Mouse (Mus musculus) heart, embryonic 13.5 days (tissue): Measurements from ENCODE around the gene Hoxd10. TPM values are rescaled to one million over a fixed set of nuclear protein-coding genes. Genes with fewer than 3 reads are reported as not detected.

Source experiments
- ATAC-seq: fragments of 200-750 bp; cut with Nextera tagmentation; 2 replicates; pipeline ENCODE4 v1.8.0; 2017; ENCODE audit warnings: moderate TSS enrichment; ENCODE audit not compliant: insufficient number of reproducible peaks, low FRiP score, low TSS enrichment; ENCODE audit errors: extremely low read depth
- H3K27ac ChIP-seq: fragments of 300-500 bp; sonication (generic); replicated peaks from 2 replicates; pipeline ENCODE4 v1.5.1; 2015; ENCODE audit warnings: moderate library complexity, mild to moderate bottlenecking, inconsistent platforms
- H3K27me3 ChIP-seq: fragments of 300-500 bp; sonication (generic); replicated peaks from 2 replicates; pipeline ENCODE4 v1.6.1; 2015; ENCODE audit warnings: mild to moderate bottlenecking, inconsistent platforms
- H3K36me3 ChIP-seq: fragments of 300-500 bp; sonication (generic); 2 replicates; pipeline ENCODE4 v1.6.1; 2015; ENCODE audit warnings: mild to moderate bottlenecking, inconsistent platforms
- H3K4me1 ChIP-seq: fragments of 300-500 bp; sonication (generic); 2 replicates; pipeline ENCODE4 v1.6.1; 2015; ENCODE audit warnings: inconsistent platforms
- H3K4me2 ChIP-seq: fragments of 300-500 bp; sonication (generic); 2 replicates; pipeline ENCODE4 v1.6.1; 2015; ENCODE audit warnings: inconsistent platforms, mild to moderate bottlenecking, moderate library complexity
- H3K4me3 ChIP-seq: fragments of 300-500 bp; sonication (generic); 2 replicates; pipeline ENCODE4 v1.5.1; 2015; ENCODE audit warnings: moderate library complexity, mild to moderate bottlenecking, inconsistent platforms
- H3K9ac ChIP-seq: fragments of 300-500 bp; sonication (generic); 2 replicates; pipeline ENCODE4 v1.6.1; 2015; ENCODE audit warnings: inconsistent platforms, mild to moderate bottlenecking, moderate library complexity
- H3K9me3 ChIP-seq: fragments of 300-500 bp; sonication (generic); 2 replicates; pipeline ENCODE4 v1.6.1; 2016; ENCODE audit warnings: inconsistent platforms
- WGBS: fragments of 180-500 bp; shearing (Covaris S2); methylation state at CpG from one replicate; pipeline ENCODE4 v1.1.7; 2015; ENCODE audit warnings: mixed read lengths; 5-methylcytosine and 5-hydroxymethylcytosine counted together
- polyA plus RNA-seq: library from polyadenylated mRNA; unstranded; fragments of >200 nt; fragmentation: Nextera tagmentation; extraction: Ambion mirVana; gene quantifications from 2 replicates; pipeline ENCODE4 v1.2.1, GENCODE M21; 2015

Hoxd10 gene
- polyA plus RNA-seq, 1 experiment from 2014 or later, result 0.08 TPM

- Histone ChIP-seq H3K9me3 (no peaks in the 10 kb centered on the region), H3K4me2 (no peak overlapping the region), H3K27ac (no peak overlapping the region), H3K27me3 (peaks cover 99% of the 10 kb centered on the region), H3K4me3 (no peak overlapping the region), H3K4me1 (peaks cover 24% of the 10 kb centered on the region), H3K36me3 (no peaks in the 10 kb centered on the region), H3K9ac (no peak overlapping the region)
- ATAC-seq, result no peak
- 12% methylated on average over 4 of the region's 4 CpGs for WGBS
Observed at GRCm38 (mm10) chr2:74708676-74709075, 17.0 kb downstream of the Hoxd10 start.

DNA sequence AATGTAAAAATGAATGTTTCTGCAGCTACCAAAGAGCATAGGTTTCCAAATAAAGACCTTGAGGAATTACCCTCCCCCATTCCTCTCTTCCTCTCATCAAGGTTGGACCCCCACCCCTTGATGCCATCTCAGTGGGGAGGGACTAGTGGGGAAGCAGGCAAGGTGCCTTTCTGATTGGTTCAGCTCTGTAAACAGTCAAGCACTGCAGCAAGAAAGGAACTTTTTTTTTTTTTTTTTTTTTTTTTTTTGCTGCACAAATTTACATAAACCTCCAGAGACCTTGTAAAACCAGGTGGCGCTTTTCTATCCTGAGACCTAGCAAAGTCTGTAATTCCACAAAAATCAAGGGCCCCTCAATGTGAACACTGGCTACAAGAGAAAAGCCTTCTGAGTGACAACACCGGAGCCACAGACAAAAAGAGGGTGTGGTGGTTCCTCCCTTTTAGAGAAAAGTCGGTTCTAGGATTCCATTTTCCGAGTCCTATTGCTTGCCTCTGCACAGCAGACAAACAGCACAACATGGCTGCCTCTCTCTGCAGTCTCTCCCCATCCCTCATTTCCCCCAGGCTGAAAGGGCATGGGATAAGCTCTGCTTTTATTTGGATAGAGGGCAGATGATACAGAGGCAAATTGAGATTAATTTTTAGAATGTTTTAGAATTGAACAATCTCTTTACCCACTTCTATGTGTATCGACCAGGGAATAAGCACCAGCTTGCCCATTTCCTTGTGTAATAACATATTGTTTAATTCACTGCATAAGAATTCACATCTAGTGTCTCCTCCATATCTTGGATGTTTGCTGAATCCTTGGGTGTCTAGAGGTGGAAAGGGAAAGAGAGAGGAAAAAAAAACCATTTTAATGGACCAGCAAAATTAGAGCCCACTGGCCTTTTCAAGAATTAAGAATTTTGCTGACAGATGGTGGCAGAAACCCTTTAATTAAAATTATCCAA, 18.0 kb downstream of the Hoxd10 start:
- H3K27me3 ChIP-seq, result peaks cover 99% of the 10 kb centered on the region
- WGBS, result 7% methylated on average over 5 of the region's 5 CpGs
- no peak for ATAC-seq
- H3K36me3 ChIP-seq, result no peaks in the 10 kb centered on the region
- H3K4me3 ChIP-seq, result no peak overlapping the region
- peaks cover 21% of the 10 kb centered on the region for H3K4me1 ChIP-seq
- H3K9me3 ChIP-seq, result no peaks in the 10 kb centered on the region
- no peak overlapping the region for H3K4me2 ChIP-seq
- H3K9ac ChIP-seq, result no peak overlapping the region
- H3K27ac ChIP-seq, result no peak overlapping the region

- Histone ChIP-seq H3K36me3 (no peaks in the 10 kb centered on the region), H3K4me3 (no peak overlapping the region), H3K9ac (no peak overlapping the region), H3K9me3 (no peaks in the 10 kb centered on the region), H3K4me1 (peaks cover 12% of the 10 kb centered on the region), H3K27ac (no peak overlapping the region), H3K4me2 (peak overlapping the region; percentile 68; the same call in 1 of the 2 replicates), H3K27me3 (peaks cover 99% of the 10 kb centered on the region)
- under 1% methylated on average over 16 of the region's 16 CpGs for WGBS
- ATAC-seq, result no peak
Observed at GRCm38 (mm10) chr2:74710929-74711543, 19.3 kb downstream of the Hoxd10 start.

DNA sequence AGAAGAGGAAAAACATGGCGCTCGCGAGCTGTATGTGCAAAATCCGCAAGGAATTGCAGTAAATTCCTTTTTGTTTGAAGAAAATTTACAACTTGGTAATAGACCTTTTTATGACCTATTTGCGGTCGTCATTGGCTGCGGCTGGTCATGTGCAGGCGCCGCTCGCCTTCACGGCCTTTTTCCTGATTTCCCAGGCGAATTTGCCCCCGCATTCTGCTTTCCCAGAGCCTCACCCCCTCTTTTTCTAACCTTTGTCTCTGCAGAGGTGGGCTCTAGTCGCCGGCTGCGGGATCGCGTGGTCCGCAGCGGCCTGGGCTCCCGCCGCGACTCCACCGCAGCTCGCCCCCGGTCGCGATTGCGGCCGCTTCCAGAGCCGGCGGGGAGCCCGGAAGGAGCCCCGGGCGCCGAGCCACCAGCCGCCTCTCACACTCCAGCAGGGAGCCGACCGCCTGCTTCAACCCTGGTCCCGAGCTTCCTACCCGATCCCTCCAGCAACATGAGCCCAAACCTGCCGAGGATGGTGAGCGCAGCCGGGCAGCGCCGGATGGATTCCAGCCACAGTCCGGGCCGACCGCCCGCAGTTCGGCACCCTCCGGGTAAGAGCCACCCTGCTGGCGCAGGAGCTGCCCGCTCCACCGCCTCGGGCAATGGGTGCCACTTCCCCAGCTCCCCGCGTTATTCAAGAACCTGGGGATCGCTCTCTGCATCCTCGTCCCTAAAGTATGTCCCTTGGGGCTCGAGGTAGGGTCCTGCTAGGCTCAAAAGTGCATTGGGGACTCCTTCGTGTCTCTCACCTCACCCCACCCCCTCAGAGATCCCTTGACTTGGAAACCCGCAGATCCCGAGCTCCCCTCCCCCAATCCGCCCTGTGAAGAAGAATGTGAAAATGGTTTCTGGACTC, 20.2 kb downstream of the Hoxd10 start, which contains the start of the genes Hoxd3 and Hoxd4:
Hoxd3 (plus strand) TSS at position 207 of the 901 bp plus-strand sequence.
Hoxd4 (plus strand) TSS at position 209 of the 901 bp plus-strand sequence.
- H3K36me3 ChIP-seq, result no peaks in the 10 kb centered on the region
- no peak for ATAC-seq
- H3K27me3 ChIP-seq, result peaks cover 99% of the 10 kb centered on the region
- H3K4me1 ChIP-seq, result peaks cover 13% of the 10 kb centered on the region
- no peaks in the 10 kb centered on the region for H3K9me3 ChIP-seq
- under 1% methylated on average over 65 of the region's 65 CpGs for WGBS
- H3K4me2 ChIP-seq, result peak within 1 kb of the TSS; percentile 68
- H3K4me3 ChIP-seq, result peak within 1 kb of the TSS; percentile 49
- H3K27ac ChIP-seq, result no peak within 1 kb of the TSS
- H3K9ac ChIP-seq, result peak within 1 kb of the TSS; percentile 35; the same call in 1 of the 2 replicates

DNA sequence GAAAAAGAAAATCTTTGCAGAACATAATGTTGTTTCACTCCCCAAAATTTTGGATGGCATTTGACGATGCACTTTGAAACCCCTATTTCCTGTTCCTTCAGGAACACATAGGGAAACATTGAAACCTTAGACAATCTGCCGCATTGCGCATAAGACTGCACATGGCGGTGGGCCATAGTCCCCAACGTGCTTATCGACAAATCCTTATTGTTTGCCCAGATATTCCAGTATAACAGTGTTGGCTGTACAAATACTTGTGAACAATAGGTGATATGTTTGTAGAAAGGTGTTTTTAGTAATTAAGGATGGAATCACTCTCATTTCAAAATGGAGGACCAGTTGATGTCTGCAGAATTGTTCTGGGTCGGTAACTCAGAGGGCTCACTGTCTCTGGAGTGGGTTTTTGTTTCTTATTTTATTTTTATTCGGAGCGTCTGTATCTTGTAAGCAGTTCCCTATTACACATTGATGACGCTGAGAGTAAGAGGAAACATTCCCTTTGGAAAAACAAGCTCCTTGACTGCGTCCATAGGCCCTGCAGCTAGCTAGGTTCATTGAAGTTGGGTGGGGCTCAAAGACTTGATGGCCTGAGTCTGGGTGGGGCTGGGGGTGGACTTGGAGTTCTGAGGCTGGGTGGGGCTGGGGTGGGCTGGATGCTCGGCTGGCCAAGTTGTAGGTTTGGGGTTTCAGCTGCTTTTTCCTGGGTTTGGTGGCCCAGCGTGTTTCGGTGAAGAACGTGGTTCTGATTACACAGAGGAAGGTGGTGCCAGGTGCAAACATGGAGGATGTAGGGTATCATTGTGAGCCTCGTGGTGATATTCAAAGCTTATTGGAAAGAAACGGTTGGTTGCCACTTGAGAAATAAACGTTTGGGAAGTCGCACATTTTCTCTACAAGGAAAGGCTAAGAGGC, 21.8 kb downstream of the Hoxd10 start:
- Histone ChIP-seq H3K9me3 (no peaks in the 10 kb centered on the region), H3K4me2 (no peak overlapping the region), H3K36me3 (no peaks in the 10 kb centered on the region), H3K4me3 (no peak overlapping the region), H3K9ac (no peak overlapping the region), H3K27me3 (peaks cover 100% of the 10 kb centered on the region), H3K27ac (no peak overlapping the region), H3K4me1 (peaks cover 13% of the 10 kb centered on the region)
- ATAC-seq, result no peak
- WGBS, result 6% methylated on average over 19 of the region's 19 CpGs

DNA sequence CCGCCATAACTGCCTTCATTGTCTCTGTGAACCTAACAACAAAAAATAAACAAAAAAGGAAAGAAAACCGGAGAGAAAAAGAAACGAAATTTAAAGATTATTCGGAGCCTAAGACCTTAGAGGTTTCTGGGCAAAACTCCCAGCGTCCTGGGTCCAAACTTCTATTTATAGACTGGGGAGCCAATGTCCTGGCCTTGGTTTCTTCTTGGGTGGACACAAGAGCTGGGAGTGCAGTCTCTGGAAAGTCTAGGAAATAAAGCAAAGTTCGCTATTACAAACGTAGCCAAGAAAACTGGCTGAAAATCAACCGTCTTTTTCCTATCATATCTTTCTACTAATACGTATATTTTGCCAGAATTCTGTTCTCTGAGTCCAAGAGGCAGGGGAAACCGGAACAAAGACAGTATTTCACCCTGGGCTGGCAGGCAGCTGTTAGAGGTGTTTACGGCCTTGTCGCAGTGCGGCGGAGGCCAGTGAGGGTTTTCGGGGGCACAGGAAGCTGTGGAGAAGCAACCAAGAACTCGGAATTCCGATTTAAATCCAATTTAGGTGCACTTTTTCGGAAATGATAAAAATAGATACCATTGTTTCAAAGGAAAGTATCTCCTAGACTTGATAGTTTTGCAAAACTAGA, 22.5 kb downstream of the Hoxd10 start:
- WGBS, result 6% methylated on average over 18 of the region's 18 CpGs
- Histone ChIP-seq H3K27me3 (peaks cover 100% of the 10 kb centered on the region), H3K27ac (no peak overlapping the region), H3K9me3 (no peaks in the 10 kb centered on the region), H3K36me3 (no peaks in the 10 kb centered on the region), H3K4me3 (no peak overlapping the region), H3K9ac (no peak overlapping the region), H3K4me1 (peaks cover 13% of the 10 kb centered on the region), H3K4me2 (no peak overlapping the region)
- ATAC-seq, result no peak

- H3K27me3 ChIP-seq, result peaks cover 100% of the 10 kb centered on the region
- H3K36me3 ChIP-seq, result no peaks in the 10 kb centered on the region
- no peak overlapping the region for H3K4me3 ChIP-seq
- no peaks in the 10 kb centered on the region for H3K9me3 ChIP-seq
- no peak overlapping the region for H3K9ac ChIP-seq
- H3K4me2 ChIP-seq, result 0 out of 2 replicates have a peak overlapping the region, but pooled peaks have one; percentile 8
- no peak for ATAC-seq
- WGBS, result 1% methylated on average over 14 of the region's 14 CpGs
- peaks cover 13% of the 10 kb centered on the region for H3K4me1 ChIP-seq
- no peak overlapping the region for H3K27ac ChIP-seq
Observed at GRCm38 (mm10) chr2:74714881-74715280, 23.2 kb downstream of the Hoxd10 start.

- H3K9ac ChIP-seq, result 0 out of 2 replicates have a peak overlapping the region, but pooled peaks have one; percentile 33
- H3K27ac ChIP-seq, result no peak overlapping the region
- peaks cover 13% of the 10 kb centered on the region for H3K4me1 ChIP-seq
- peak overlapping the region; percentile 64 for H3K4me2 ChIP-seq
- H3K4me3 ChIP-seq, result peak overlapping the region; percentile 45
- ATAC-seq, result 0 out of 2 replicates have a peak, but pooled peaks have one; percentile 31
- no peaks in the 10 kb centered on the region for H3K9me3 ChIP-seq
- no peaks in the 10 kb centered on the region for H3K36me3 ChIP-seq
- 3% methylated on average over 26 of the region's 26 CpGs for WGBS
- H3K27me3 ChIP-seq, result peaks cover 100% of the 10 kb centered on the region
Observed at GRCm38 (mm10) chr2:74715504-74716241, 23.9 kb downstream of the Hoxd10 start.

- 10% methylated on average over 2 of the region's 2 CpGs for WGBS
Observed at GRCm38 (mm10) chr2:74720384-74720783, 28.7 kb downstream of the Hoxd10 start.

More at GRCm38 (mm10) chr2:74720384-74720783, 28.7 kb downstream of the Hoxd10 start:
- Histone ChIP-seq H3K9ac (no peak overlapping the region), H3K36me3 (no peaks in the 10 kb centered on the region), H3K27ac (no peak overlapping the region), H3K4me1 (0 out of 2 replicates have a peak, but pooled peaks cover 3% of the 10 kb centered on the region), H3K4me3 (no peak overlapping the region), H3K9me3 (no peaks in the 10 kb centered on the region), H3K4me2 (no peak overlapping the region), H3K27me3 (peaks cover 100% of the 10 kb centered on the region)
- ATAC-seq, result no peak
